ENCODE assay signal across 9 mouse cellular contexts in genomic region chr5:17689121-17689520, GRCm38 (mm10).
DNase-seq lines count a peak whose midpoint lies in the region; ATAC-seq and TF ChIP-seq lines count a peak whose summit lies in the region.
"Had no signal": no experiment of that assay in that cellular context is flagged by ENCODE, and none has a peak within 500 bp of the region (broad histone marks: within the 10 kb centered on the region; RNA-seq: fewer than 3 reads in every experiment).

No protein-coding gene starts in this region.

- H3K36me3 ChIP-seq in stomach, postnatal 0 days (ENCODE audit: control insufficient read depth, insufficient read depth, low read length): no peaks in the 10 kb centered on the region
- no peaks in the 10 kb centered on the region for H3K36me3 ChIP-seq in forebrain, embryonic 10.5 days (replicated peaks)

- TF ChIP-seq CTCF in stomach, postnatal 0 days (IDR thresholded peaks at IDR 0.05; ENCODE audit: low read depth): no peak

- no peak overlapping the region for H3K4me2 ChIP-seq in stomach, postnatal 0 days (replicated peaks; ENCODE audit: low read depth)

- peak overlapping the region; percentile 30 for H3K27ac ChIP-seq in stomach, postnatal 0 days (replicated peaks)
- no peak overlapping the region for H3K27ac ChIP-seq in forebrain, embryonic 10.5 days

- H3K9me3 ChIP-seq in stomach, postnatal 0 days (ENCODE audit: control insufficient read depth, low read length): no peaks in the 10 kb centered on the region
- H3K9me3 ChIP-seq in forebrain, embryonic 10.5 days: no peaks in the 10 kb centered on the region

- DNase-seq in testis, postnatal 14 days (ENCODE audit: low spot score): peak; percentile 14
- no peak for DNase-seq in testis, postnatal 10 days (ENCODE audit: low spot score)
- DNase-seq in heart, adult 8-10 months (ENCODE audit: low spot score): peak; percentile 33
- DNase-seq in kidney, postnatal 4 days: peak; percentile 22 to 33
- DNase-seq in stomach, postnatal 0 days (ENCODE audit: low spot score): peak; percentile 22
- DNase-seq in forebrain, embryonic 10.5 days (ENCODE audit: extremely low spot score, low spot score): no peak
- no peak for DNase-seq in cerebellum, adult 9-11 months
- DNase-seq in left cerebral cortex, adult 11 months (ENCODE audit: low spot score): no peak
- DNase-seq: cerebellum, adult 9-10 months had no signal

- TF ChIP-seq EP300 in stomach, postnatal 0 days (optimal IDR thresholded peaks at IDR 0.05): no peak

- peak; percentile 85 for ATAC-seq in stomach, postnatal 0 days (ENCODE audit: low FRiP score, low TSS enrichment)

- 0 out of 2 replicates have a peak, but pooled peaks cover 3% of the 10 kb centered on the region for H3K4me1 ChIP-seq in stomach, postnatal 0 days (replicated peaks; ENCODE audit: control insufficient read depth, insufficient read depth)
- H3K4me1 ChIP-seq in forebrain, embryonic 10.5 days: no peaks in the 10 kb centered on the region

- H3K9ac ChIP-seq in stomach, postnatal 0 days (ENCODE audit: low read length): no peak overlapping the region

- WGBS in stomach, postnatal 0 days: 25% methylated on average over 2 of the region's 2 CpGs
- WGBS in forebrain, embryonic 10.5 days: 85% methylated on average over 2 of the region's 2 CpGs

- H3K27me3 ChIP-seq in stomach, postnatal 0 days (ENCODE audit: control insufficient read depth, insufficient read depth, low read length): no peaks in the 10 kb centered on the region
- H3K27me3 ChIP-seq in forebrain, embryonic 10.5 days (ENCODE audit: poor library complexity, severe bottlenecking): no peaks in the 10 kb centered on the region

- no peak overlapping the region for H3K4me3 ChIP-seq in stomach, postnatal 0 days (ENCODE audit: low read depth, low read length)
- H3K4me3 ChIP-seq in forebrain, embryonic 10.5 days: no peak overlapping the region

Comparison
In these comparisons a context has a peak if more than half of its experiments do, and no peak if none do; other contexts are left out.
1. DNase-seq: peak in testis, postnatal 14 days (single experiment), heart, adult 8-10 months (single experiment), kidney, postnatal 4 days (2 of 2) and stomach, postnatal 0 days (single experiment); none in testis, postnatal 10 days (single experiment), forebrain, embryonic 10.5 days (single experiment), cerebellum, adult 9-11 months (single experiment) and left cerebral cortex, adult 11 months (single experiment).